Comparison of ENCODE assay signal across 13 mouse cellular contexts in the genomic region with DNA sequence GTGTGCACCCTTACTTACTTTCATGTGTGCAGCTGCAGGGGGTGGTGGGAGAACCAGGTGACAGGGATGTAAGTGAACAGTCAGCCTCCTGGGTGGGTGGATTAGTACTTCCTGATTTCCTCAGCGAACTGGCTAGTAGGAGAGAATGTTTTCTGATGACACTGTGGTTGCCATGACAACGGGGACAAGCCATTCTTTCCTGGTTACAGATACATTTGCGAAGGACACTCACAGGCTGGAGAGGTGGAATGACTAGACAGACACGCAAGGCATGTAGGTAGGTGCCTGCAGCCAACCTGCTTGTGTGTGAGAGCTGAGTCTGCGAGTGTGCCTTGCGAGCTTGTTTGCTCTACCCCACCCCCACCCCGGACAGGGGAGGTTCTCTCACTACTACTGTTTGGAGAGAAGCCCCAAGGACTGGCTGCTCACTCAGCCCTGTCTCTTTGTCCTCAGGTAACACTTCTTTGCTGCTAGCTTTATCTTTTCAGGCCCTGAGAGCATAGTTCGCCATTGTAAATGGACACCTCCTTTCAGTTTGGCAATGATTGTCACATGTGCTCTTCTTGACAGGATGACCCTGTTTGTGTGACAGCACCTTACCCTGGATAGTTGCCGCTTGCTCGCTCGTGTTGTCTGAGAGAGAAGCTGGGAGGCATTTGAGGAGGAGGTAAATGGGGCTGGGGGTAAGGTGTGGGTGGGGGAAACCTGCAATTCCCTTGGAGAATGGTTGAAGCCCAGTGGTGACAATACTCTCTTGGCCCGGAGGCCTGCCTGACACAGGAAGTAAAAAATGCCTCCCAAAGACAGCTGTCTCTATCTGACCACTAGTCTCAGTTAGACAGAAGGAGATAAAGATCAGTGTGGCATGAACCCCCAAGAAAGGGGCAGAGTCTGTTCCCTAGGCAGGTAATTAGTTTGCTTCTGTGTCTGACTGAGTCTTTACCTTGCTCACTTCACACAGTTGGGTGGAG. TPM values are rescaled to one million over a fixed set of nuclear protein-coding genes. Genes with fewer than 3 reads are reported as not detected.
DNase-seq lines count a peak whose midpoint lies in the region; ATAC-seq and TF ChIP-seq lines count a peak whose summit lies in the region.
"Not testable (repeated sequence)": the region's sequence is repeated elsewhere in the genome, so short reads cannot be mapped to it uniquely, and the experiment has no call there.
"Had no signal": no experiment of that assay in that cellular context is flagged by ENCODE, and none has a peak within 500 bp of the region (broad histone marks: within the 10 kb centered on the region; RNA-seq: fewer than 3 reads in every experiment).

No protein-coding gene starts in this region.

- not testable (repeated sequence) for H3K4me2 ChIP-seq in embryonic facial prominence, embryonic 14.5 days (ENCODE audit: low read depth, low read length); hindbrain, embryonic 15.5 days; intestine, postnatal 0 days (replicated peaks; ENCODE audit: low read depth); lung, embryonic 14.5 days; midbrain, embryonic 13.5 days (replicated peaks); neural tube, embryonic 14.5 days (ENCODE audit: low read depth, low read length)

- peak; percentile 33; the same call in 1 of the 2 replicates for ATAC-seq in embryonic facial prominence, embryonic 14.5 days (ENCODE audit: low read depth)
- ATAC-seq in frontal cortex, adult (ENCODE audit: low TSS enrichment), result peak; percentile 98
- ATAC-seq in hindbrain, embryonic 15.5 days (ENCODE audit: low FRiP score, low read depth), result peak; percentile 87
- peak; percentile 73 for ATAC-seq in intestine, postnatal 0 days
- peak; percentile 31; the same call in 1 of the 2 replicates for ATAC-seq in lung, embryonic 14.5 days (ENCODE audit: insufficient read depth)
- ATAC-seq in midbrain, embryonic 13.5 days, result peak; percentile 92
- ATAC-seq in neural tube, embryonic 14.5 days (ENCODE audit: low read depth), result peak; percentile 78

- DNase-seq in embryonic facial prominence, embryonic 14.5 days (ENCODE audit: low spot score); lung, embryonic 14.5 days: not testable (repeated sequence)

- not testable (repeated sequence) for H3K9ac ChIP-seq in embryonic facial prominence, embryonic 14.5 days (ENCODE audit: low read depth, low read length); hindbrain, embryonic 15.5 days; intestine, postnatal 0 days (ENCODE audit: low read depth, low read length); lung, embryonic 14.5 days; midbrain, embryonic 13.5 days (replicated peaks); neural tube, embryonic 14.5 days (replicated peaks; ENCODE audit: low read depth, low read length)

- not testable (repeated sequence) for TF ChIP-seq CTCF in intestine, postnatal 0 days (IDR thresholded peaks at IDR 0.05; ENCODE audit: low read depth); lung, embryonic 14.5 days (IDR thresholded peaks at IDR 0.05; ENCODE audit: low read depth)

- H3K4me1 ChIP-seq in embryonic facial prominence, embryonic 14.5 days (ENCODE audit: control insufficient read depth, insufficient read depth, low read length); hindbrain, embryonic 15.5 days (replicated peaks); intestine, postnatal 0 days (replicated peaks; ENCODE audit: control insufficient read depth, insufficient read depth, low read length); lung, embryonic 14.5 days (ENCODE audit: insufficient read depth); midbrain, embryonic 13.5 days (replicated peaks); neural tube, embryonic 14.5 days (ENCODE audit: control insufficient read depth, insufficient read depth, low read length): not testable (repeated sequence)

- no CpG with 5 or more reads among the region's 12 CpGs for WGBS in embryonic facial prominence, embryonic 14.5 days
- no CpG with 5 or more reads among the region's 12 CpGs for WGBS in hindbrain, embryonic 15.5 days
- WGBS in intestine, postnatal 0 days, result no CpG with 5 or more reads among the region's 12 CpGs
- no CpG with 5 or more reads among the region's 12 CpGs for WGBS in lung, embryonic 14.5 days
- no CpG with 5 or more reads among the region's 12 CpGs for WGBS in midbrain, embryonic 13.5 days
- no CpG with 5 or more reads among the region's 12 CpGs for WGBS in neural tube, embryonic 14.5 days

- H3K4me3 ChIP-seq in embryonic facial prominence, embryonic 14.5 days (ENCODE audit: low read depth, low read length); hindbrain, embryonic 15.5 days; intestine, postnatal 0 days (ENCODE audit: low read depth, low read length); lung, embryonic 14.5 days (ENCODE audit: low read depth, low read length); midbrain, embryonic 13.5 days (replicated peaks); neural tube, embryonic 14.5 days (ENCODE audit: low read depth, low read length): not testable (repeated sequence)

- H3K27me3 ChIP-seq in embryonic facial prominence, embryonic 14.5 days (replicated peaks; ENCODE audit: control insufficient read depth, insufficient read depth, low read length); hindbrain, embryonic 15.5 days; intestine, postnatal 0 days (replicated peaks; ENCODE audit: control insufficient read depth, insufficient read depth, low read length); lung, embryonic 14.5 days (ENCODE audit: insufficient read depth, low read length); midbrain, embryonic 13.5 days; neural tube, embryonic 14.5 days (ENCODE audit: control insufficient read depth, insufficient read depth, low read length): not testable (repeated sequence)

- not testable (repeated sequence) for H3K9me3 ChIP-seq in embryonic facial prominence, embryonic 14.5 days (ENCODE audit: control insufficient read depth, low read length); hindbrain, embryonic 15.5 days; intestine, postnatal 0 days (ENCODE audit: control insufficient read depth); lung, embryonic 14.5 days (ENCODE audit: low read depth, low read length); midbrain, embryonic 13.5 days; neural tube, embryonic 14.5 days (ENCODE audit: control insufficient read depth, low read length)

- not testable (repeated sequence) for H3K36me3 ChIP-seq in embryonic facial prominence, embryonic 14.5 days (ENCODE audit: control insufficient read depth, insufficient read depth, low read length); hindbrain, embryonic 15.5 days; intestine, postnatal 0 days (ENCODE audit: control insufficient read depth, insufficient read depth); lung, embryonic 14.5 days (ENCODE audit: insufficient read depth); midbrain, embryonic 13.5 days; neural tube, embryonic 14.5 days (ENCODE audit: control insufficient read depth, insufficient read depth, low read length)

- H3K27ac ChIP-seq in embryonic facial prominence, embryonic 14.5 days (replicated peaks; ENCODE audit: low read depth, low read length); hindbrain, embryonic 15.5 days (replicated peaks); intestine, postnatal 0 days (ENCODE audit: low read depth, low read length); lung, embryonic 14.5 days (ENCODE audit: low read depth); midbrain, embryonic 13.5 days; neural tube, embryonic 14.5 days (ENCODE audit: low read depth, low read length): not testable (repeated sequence)

RNA-seq across cellular contexts. Expression of a gene that starts 6.3 kb away (rescaled TPM):
- polyA plus RNA-seq in embryonic facial prominence, embryonic 14.5 days (2014; fragmentation: Nextera tagmentation; extraction: Ambion mirVana), result 0.20 and 0.21 TPM in 2 replicates
- polyA plus RNA-seq in hindbrain, embryonic 15.5 days (2015; fragmentation: Nextera tagmentation; extraction: Ambion mirVana), result 0.52 and 1.2 TPM in 2 replicates
- 1.8 and 2.4 TPM in 2 replicates for polyA plus RNA-seq in intestine, postnatal 0 days (2015; fragmentation: Nextera tagmentation; extraction: Ambion mirVana)
- polyA plus RNA-seq in lung, embryonic 14.5 days (2014; fragmentation: Nextera tagmentation; extraction: Ambion mirVana), result 0.09 and 0.11 TPM in 2 replicates
- 0.65 and 1.2 TPM in 2 replicates for polyA plus RNA-seq in midbrain, embryonic 13.5 days (2015; fragmentation: Nextera tagmentation; extraction: Ambion mirVana)
- 0.70 TPM in 1 of 2 replicates, not detected in the other for polyA plus RNA-seq in neural tube, embryonic 14.5 days (2014; fragmentation: Nextera tagmentation; extraction: Ambion mirVana)
- polyA plus RNA-seq: heart, embryonic 15.5 days; macrophage; neural tube, embryonic 11.5 days had no signal

RNA-seq across cellular contexts. Expression of a gene that starts 25.5 kb away (rescaled TPM):
- 0.24 TPM in 1 of 2 replicates, not detected in the other for polyA plus RNA-seq in embryonic facial prominence, embryonic 14.5 days (2014; fragmentation: Nextera tagmentation; extraction: Ambion mirVana)
- polyA plus RNA-seq in hindbrain, embryonic 15.5 days (2015; fragmentation: Nextera tagmentation; extraction: Ambion mirVana), result not detected in 2 replicates
- polyA plus RNA-seq in intestine, postnatal 0 days (2015; fragmentation: Nextera tagmentation; extraction: Ambion mirVana), result 0.17 TPM in 1 of 2 replicates, not detected in the other
- not detected in 2 replicates for polyA plus RNA-seq in lung, embryonic 14.5 days (2014; fragmentation: Nextera tagmentation; extraction: Ambion mirVana)
- not detected in 2 replicates for polyA plus RNA-seq in midbrain, embryonic 13.5 days (2015; fragmentation: Nextera tagmentation; extraction: Ambion mirVana)
- polyA plus RNA-seq in neural tube, embryonic 14.5 days (2014; fragmentation: Nextera tagmentation; extraction: Ambion mirVana), result not detected in 2 replicates
- polyA plus RNA-seq: embryonic facial prominence, embryonic 15.5 days; heart, embryonic 15.5 days; hindbrain, embryonic 10.5 days; lung, adult 2 months; macrophage; neural tube, embryonic 11.5 days had no signal

RNA-seq across cellular contexts. Expression of a gene that starts 26.1 kb away (rescaled TPM):
- not detected in 2 replicates for polyA plus RNA-seq in embryonic facial prominence, embryonic 14.5 days (2014; fragmentation: Nextera tagmentation; extraction: Ambion mirVana)
- 0.64 TPM in 1 of 2 replicates, not detected in the other for polyA plus RNA-seq in hindbrain, embryonic 15.5 days (2015; fragmentation: Nextera tagmentation; extraction: Ambion mirVana)
- 1.4 and 1.8 TPM in 2 replicates for polyA plus RNA-seq in intestine, postnatal 0 days (2015; fragmentation: Nextera tagmentation; extraction: Ambion mirVana)
- 0.09 TPM in 1 of 2 replicates, not detected in the other for polyA plus RNA-seq in lung, embryonic 14.5 days (2014; fragmentation: Nextera tagmentation; extraction: Ambion mirVana)
- polyA plus RNA-seq in midbrain, embryonic 13.5 days (2015; fragmentation: Nextera tagmentation; extraction: Ambion mirVana), result 0.63 and 0.90 TPM in 2 replicates
- 0.52 TPM in 1 of 2 replicates, not detected in the other for polyA plus RNA-seq in neural tube, embryonic 14.5 days (2014; fragmentation: Nextera tagmentation; extraction: Ambion mirVana)
- polyA plus RNA-seq: embryonic facial prominence, embryonic 15.5 days; heart, embryonic 15.5 days; hindbrain, embryonic 10.5 days; macrophage; neural tube, embryonic 11.5 days had no signal

RNA-seq across cellular contexts. Expression of a gene that starts 26.2 kb away (rescaled TPM):
- 2.0 and 3.6 TPM in 2 replicates for polyA plus RNA-seq in embryonic facial prominence, embryonic 14.5 days (2014; fragmentation: Nextera tagmentation; extraction: Ambion mirVana)
- polyA plus RNA-seq in hindbrain, embryonic 15.5 days (2015; fragmentation: Nextera tagmentation; extraction: Ambion mirVana), result 4.3 and 5.7 TPM in 2 replicates
- 2.8 and 6.3 TPM in 2 replicates for polyA plus RNA-seq in intestine, postnatal 0 days (2015; fragmentation: Nextera tagmentation; extraction: Ambion mirVana)
- 3.6 and 5.6 TPM in 2 replicates for polyA plus RNA-seq in lung, embryonic 14.5 days (2014; fragmentation: Nextera tagmentation; extraction: Ambion mirVana)
- polyA plus RNA-seq in midbrain, embryonic 13.5 days (2015; fragmentation: Nextera tagmentation; extraction: Ambion mirVana), result 5.4 and 5.5 TPM in 2 replicates
- 2.7 and 6.0 TPM in 2 replicates for polyA plus RNA-seq in neural tube, embryonic 14.5 days (2014; fragmentation: Nextera tagmentation; extraction: Ambion mirVana)
- polyA plus RNA-seq: macrophage had no signal

RNA-seq across cellular contexts. Expression of a gene that starts 40.9 kb away (rescaled TPM):
- 0.20 and 0.74 TPM in 2 replicates for polyA plus RNA-seq in embryonic facial prominence, embryonic 14.5 days (2014; fragmentation: Nextera tagmentation; extraction: Ambion mirVana)
- polyA plus RNA-seq in hindbrain, embryonic 15.5 days (2015; fragmentation: Nextera tagmentation; extraction: Ambion mirVana), result 0.68 and 0.74 TPM in 2 replicates
- polyA plus RNA-seq in intestine, postnatal 0 days (2015; fragmentation: Nextera tagmentation; extraction: Ambion mirVana), result 1.9 and 4.1 TPM in 2 replicates
- polyA plus RNA-seq in lung, embryonic 14.5 days (2014; fragmentation: Nextera tagmentation; extraction: Ambion mirVana), result 0.35 and 2.0 TPM in 2 replicates
- 0.59 and 0.93 TPM in 2 replicates for polyA plus RNA-seq in midbrain, embryonic 13.5 days (2015; fragmentation: Nextera tagmentation; extraction: Ambion mirVana)
- polyA plus RNA-seq in neural tube, embryonic 14.5 days (2014; fragmentation: Nextera tagmentation; extraction: Ambion mirVana), result 0.33 TPM in 1 of 2 replicates, not detected in the other
- polyA plus RNA-seq: lung, adult 2 months had no signal

Comparison
In these comparisons a context has a peak if more than half of its experiments do, and no peak if none do; other contexts are left out.
1. ATAC-seq: peak in every context shown above with its lines; median percentile 98 in frontal cortex, adult; 92 in midbrain, embryonic 13.5 days; 87 in hindbrain, embryonic 15.5 days; 78 in neural tube, embryonic 14.5 days; 73 in intestine, postnatal 0 days; 33 in embryonic facial prominence, embryonic 14.5 days; 31 in lung, embryonic 14.5 days.